Mouse (Mus musculus): ENCODE results near the gene Braf. TPM values are rescaled to one million over a fixed set of nuclear protein-coding genes. Genes with fewer than 3 reads are reported as not detected.
"Not testable (repeated sequence)": the region's sequence is repeated elsewhere in the genome, so short reads cannot be mapped to it uniquely, and the experiment has no call there.

Braf gene
- 12.2 and 14.9 TPM in 2 replicates for polyA plus RNA-seq (2012; ENCODE audit: insufficient read depth, insufficient read length, missing spikeins)

- H3K4me1 ChIP-seq (ENCODE audit: control insufficient read depth, insufficient read depth, low read length), result peaks cover 16% of the 10 kb centered on the region
- peak within 1 kb of the TSS; percentile 63 for H3K27ac ChIP-seq (ENCODE audit: insufficient read depth, low read depth, low read length)
- no peak for TF ChIP-seq POLR2A (IDR thresholded peaks at IDR 0.05; ENCODE audit: borderline replicate concordance, low read depth, low read length)
- no peak for TF ChIP-seq CTCF (IDR thresholded peaks at IDR 0.05; ENCODE audit: low read depth, low read length)
- peak within 1 kb of the TSS; percentile 80 for H3K4me3 ChIP-seq (ENCODE audit: insufficient read depth, low read length)
Observed at GRCm38 (mm10) chr6:39724866-39725711, at the start of gene Braf. Gene Braf (minus strand): TSS chr6:39725463.

DNA sequence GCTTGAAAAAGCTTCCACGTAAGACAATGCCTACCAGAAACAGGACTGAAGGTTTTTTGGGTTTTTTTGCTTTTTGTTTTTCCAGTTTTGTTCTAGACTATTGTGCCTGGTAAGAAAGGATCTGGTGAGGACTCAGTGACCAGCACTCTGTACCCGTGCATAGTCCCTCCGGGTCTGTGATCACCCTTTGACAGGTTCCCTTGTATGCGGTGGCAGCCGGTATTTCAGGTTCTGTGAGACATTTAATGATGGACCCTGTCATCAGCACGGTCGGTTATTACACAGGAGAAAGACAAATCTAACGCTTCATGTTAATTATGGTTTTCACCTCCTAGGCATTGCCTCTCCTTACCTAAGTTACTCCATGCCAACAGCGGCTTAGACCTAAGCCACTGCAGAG lies 49.8 kb upstream of the Braf start:
- TF ChIP-seq POLR2A (IDR thresholded peaks at IDR 0.05; ENCODE audit: borderline replicate concordance, low read depth, low read length) (no peak), CTCF (IDR thresholded peaks at IDR 0.05; ENCODE audit: low read depth, low read length) (no peak)

DNA sequence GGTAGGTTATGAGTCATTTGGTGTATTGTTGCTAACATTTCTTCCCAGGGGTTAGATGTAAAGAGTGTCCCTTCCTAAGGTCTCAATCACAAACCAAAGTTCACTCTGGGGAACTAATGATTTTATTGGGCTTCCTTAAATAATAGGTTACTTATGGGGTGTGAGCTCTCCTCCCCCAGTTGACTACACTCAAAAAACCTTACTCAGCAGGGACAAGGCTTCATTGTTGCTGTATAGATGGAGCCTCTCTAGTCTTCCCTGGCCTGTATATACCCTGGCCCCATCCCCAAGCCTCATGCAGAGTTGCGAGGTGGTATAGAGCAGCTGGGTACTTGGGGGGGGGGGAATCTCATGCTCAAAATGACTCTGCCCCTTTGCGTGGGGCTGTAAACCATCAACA lies 32.0 kb upstream of the Braf start:
- TF ChIP-seq CTCF (IDR thresholded peaks at IDR 0.05; ENCODE audit: low read depth, low read length) (no peak), POLR2A (IDR thresholded peaks at IDR 0.05; ENCODE audit: borderline replicate concordance, low read depth, low read length) (no peak)
- H3K4me1 ChIP-seq (ENCODE audit: control insufficient read depth, insufficient read depth, low read length), result no peaks in the 10 kb centered on the region
- no peak overlapping the region for H3K4me3 ChIP-seq (ENCODE audit: insufficient read depth, low read length)
- no peak overlapping the region for H3K27ac ChIP-seq (ENCODE audit: insufficient read depth, low read depth, low read length)

More for the DNA sequence above, 49.8 kb upstream of the Braf start:
- Histone ChIP-seq H3K27ac (ENCODE audit: insufficient read depth, low read depth, low read length) (no peak overlapping the region), H3K4me3 (ENCODE audit: insufficient read depth, low read length) (no peak overlapping the region), H3K4me1 (ENCODE audit: control insufficient read depth, insufficient read depth, low read length) (peaks cover 14% of the 10 kb centered on the region)

- Histone ChIP-seq H3K4me3 (ENCODE audit: insufficient read depth, low read length) (no peak overlapping the region), H3K27ac (ENCODE audit: insufficient read depth, low read depth, low read length) (no peak overlapping the region), H3K4me1 (ENCODE audit: control insufficient read depth, insufficient read depth, low read length) (peaks cover 5% of the 10 kb centered on the region)
- TF ChIP-seq POLR2A (IDR thresholded peaks at IDR 0.05; ENCODE audit: borderline replicate concordance, low read depth, low read length) (no peak), CTCF (IDR thresholded peaks at IDR 0.05; ENCODE audit: low read depth, low read length) (no peak)
Observed at GRCm38 (mm10) chr6:39749881-39750280, 24.6 kb upstream of the Braf start.

- H3K27ac ChIP-seq (ENCODE audit: insufficient read depth, low read depth, low read length), result no peak overlapping the region
- no peak overlapping the region for H3K4me3 ChIP-seq (ENCODE audit: insufficient read depth, low read length)
- peaks cover 5% of the 10 kb centered on the region for H3K4me1 ChIP-seq (ENCODE audit: control insufficient read depth, insufficient read depth, low read length)
- no peak for TF ChIP-seq POLR2A (IDR thresholded peaks at IDR 0.05; ENCODE audit: borderline replicate concordance, low read depth, low read length)
- no peak for TF ChIP-seq CTCF (IDR thresholded peaks at IDR 0.05; ENCODE audit: low read depth, low read length)
Observed at GRCm38 (mm10) chr6:39747094-39747493, 21.8 kb upstream of the Braf start.

GRCm38 (mm10) chr6:39745456-39745855 lies 20.2 kb upstream of the Braf start:
- no peak overlapping the region for H3K4me3 ChIP-seq (ENCODE audit: insufficient read depth, low read length)
- peaks cover 5% of the 10 kb centered on the region for H3K4me1 ChIP-seq (ENCODE audit: control insufficient read depth, insufficient read depth, low read length)
- TF ChIP-seq CTCF (IDR thresholded peaks at IDR 0.05; ENCODE audit: low read depth, low read length), result no peak
- TF ChIP-seq POLR2A (IDR thresholded peaks at IDR 0.05; ENCODE audit: borderline replicate concordance, low read depth, low read length), result no peak
- no peak overlapping the region for H3K27ac ChIP-seq (ENCODE audit: insufficient read depth, low read depth, low read length)

- H3K4me1 ChIP-seq (ENCODE audit: control insufficient read depth, insufficient read depth, low read length); H3K4me3 ChIP-seq (ENCODE audit: insufficient read depth, low read length); H3K27ac ChIP-seq (ENCODE audit: insufficient read depth, low read depth, low read length): not testable (repeated sequence)
Observed at GRCm38 (mm10) chr6:39739698-39740097, 14.4 kb upstream of the Braf start.

- peaks cover 11% of the 10 kb centered on the region for H3K4me1 ChIP-seq (ENCODE audit: control insufficient read depth, insufficient read depth, low read length)
- no peak overlapping the region for H3K4me3 ChIP-seq (ENCODE audit: insufficient read depth, low read length)
- H3K27ac ChIP-seq (ENCODE audit: insufficient read depth, low read depth, low read length), result no peak overlapping the region
- TF ChIP-seq CTCF (IDR thresholded peaks at IDR 0.05; ENCODE audit: low read depth, low read length) (no peak), POLR2A (IDR thresholded peaks at IDR 0.05; ENCODE audit: borderline replicate concordance, low read depth, low read length) (no peak)
Observed at GRCm38 (mm10) chr6:39728095-39728494, 2.8 kb upstream of the Braf start.

- Histone ChIP-seq H3K4me3 (ENCODE audit: insufficient read depth, low read length) (no peak overlapping the region), H3K4me1 (ENCODE audit: control insufficient read depth, insufficient read depth, low read length) (peaks cover 16% of the 10 kb centered on the region), H3K27ac (ENCODE audit: insufficient read depth, low read depth, low read length) (no peak overlapping the region)
- no peak for TF ChIP-seq POLR2A (IDR thresholded peaks at IDR 0.05; ENCODE audit: borderline replicate concordance, low read depth, low read length)
- TF ChIP-seq CTCF (IDR thresholded peaks at IDR 0.05; ENCODE audit: low read depth, low read length), result no peak
Observed at GRCm38 (mm10) chr6:39726149-39726548, 886 bp upstream of the Braf start.

- H3K27ac ChIP-seq (ENCODE audit: insufficient read depth, low read depth, low read length), result peak overlapping the region; percentile 63
Observed at GRCm38 (mm10) chr6:39724542-39724865, 759 bp downstream of the Braf start.

More at GRCm38 (mm10) chr6:39724542-39724865, 759 bp downstream of the Braf start:
- peak overlapping the region; percentile 80 for H3K4me3 ChIP-seq (ENCODE audit: insufficient read depth, low read length)
- TF ChIP-seq POLR2A (IDR thresholded peaks at IDR 0.05; ENCODE audit: borderline replicate concordance, low read depth, low read length) (no peak), CTCF (IDR thresholded peaks at IDR 0.05; ENCODE audit: low read depth, low read length) (no peak)
- peaks cover 16% of the 10 kb centered on the region for H3K4me1 ChIP-seq (ENCODE audit: control insufficient read depth, insufficient read depth, low read length)

All from bone marrow macrophage, adult 2 months (primary cell).